Mouse (Mus musculus): Measurements from ENCODE around the gene Eml4. TPM values are rescaled to one million over a fixed set of nuclear protein-coding genes. Genes with fewer than 3 reads are reported as not detected.
A peak's percentile ranks its signal among the peaks of the same experiment; 100 is the strongest.

The Eml4 gene
- polyA plus RNA-seq, 1 experiment from 2014 or later, result 34.7 TPM

- H3K27ac ChIP-seq (replicated peaks), result peak overlapping the region; percentile 97
- no peaks in the 10 kb centered on the region for H3K9me3 ChIP-seq (replicated peaks)
- WGBS, result 19% methylated on average over 13 of the region's 13 CpGs
- H3K27me3 ChIP-seq (ENCODE audit: low read depth, poor library complexity, severe bottlenecking), result no peaks in the 10 kb centered on the region
- DNase-seq (ENCODE audit: low spot score), result no peak
- peak overlapping the region; percentile 91 for H3K4me3 ChIP-seq
- peaks cover 32% of the 10 kb centered on the region for H3K4me1 ChIP-seq
- H3K36me3 ChIP-seq, result no peaks in the 10 kb centered on the region
These were observed 1.1 kb downstream of the Eml4 start for GRCm38 (mm10) chr17:83351601-83352413.

GRCm38 (mm10) chr17:83352456-83352855 lies 1.7 kb downstream of the Eml4 start:
- Histone ChIP-seq H3K9me3 (replicated peaks) (no peaks in the 10 kb centered on the region), H3K27me3 (ENCODE audit: low read depth, poor library complexity, severe bottlenecking) (no peaks in the 10 kb centered on the region), H3K4me3 (peak overlapping the region; percentile 91), H3K36me3 (no peaks in the 10 kb centered on the region), H3K4me1 (peaks cover 32% of the 10 kb centered on the region), H3K27ac (replicated peaks) (no peak overlapping the region)
- WGBS, result 8% methylated on average over 2 of the region's 2 CpGs
- no peak for DNase-seq (ENCODE audit: low spot score)

GRCm38 (mm10) chr17:83353011-83353410 lies 2.3 kb downstream of the Eml4 start:
- 18% methylated on average over 5 of the region's 5 CpGs for WGBS
- peaks cover 32% of the 10 kb centered on the region for H3K4me1 ChIP-seq
- H3K27me3 ChIP-seq (ENCODE audit: low read depth, poor library complexity, severe bottlenecking), result no peaks in the 10 kb centered on the region
- no peaks in the 10 kb centered on the region for H3K36me3 ChIP-seq
- no peak for DNase-seq (ENCODE audit: low spot score)
- H3K9me3 ChIP-seq (replicated peaks), result no peaks in the 10 kb centered on the region
- H3K4me3 ChIP-seq, result peak overlapping the region; percentile 91
- no peak overlapping the region for H3K27ac ChIP-seq (replicated peaks)

- peaks cover 32% of the 10 kb centered on the region for H3K4me1 ChIP-seq
- H3K9me3 ChIP-seq (replicated peaks), result no peaks in the 10 kb centered on the region
- H3K36me3 ChIP-seq, result no peaks in the 10 kb centered on the region
- H3K4me3 ChIP-seq, result peak overlapping the region; percentile 91
- 65% methylated on average over 4 of the region's 4 CpGs for whole genome bisulfite sequencing
- H3K27ac ChIP-seq (replicated peaks), result no peak overlapping the region
- no peaks in the 10 kb centered on the region for H3K27me3 ChIP-seq (ENCODE audit: low read depth, poor library complexity, severe bottlenecking)
- DNase-seq (ENCODE audit: low spot score), result no peak
These were observed 2.7 kb downstream of the Eml4 start for GRCm38 (mm10) chr17:83353460-83353859.

GRCm38 (mm10) chr17:83355481-83355880 lies 4.8 kb downstream of the Eml4 start:
- no peak overlapping the region for H3K27ac ChIP-seq (replicated peaks)
- DNase-seq (ENCODE audit: low spot score), result no peak
- no peak overlapping the region for H3K4me3 ChIP-seq
- H3K36me3 ChIP-seq, result no peaks in the 10 kb centered on the region
- H3K4me1 ChIP-seq, result peaks cover 29% of the 10 kb centered on the region
- 82% methylated on average over 2 of the region's 2 CpGs for WGBS
- H3K27me3 ChIP-seq (ENCODE audit: low read depth, poor library complexity, severe bottlenecking), result no peaks in the 10 kb centered on the region
- no peaks in the 10 kb centered on the region for H3K9me3 ChIP-seq (replicated peaks)

- Histone ChIP-seq H3K4me3 (no peak overlapping the region), H3K27ac (replicated peaks) (no peak overlapping the region), H3K4me1 (peaks cover 8% of the 10 kb centered on the region; the same call in 1 of the 2 replicates), H3K27me3 (ENCODE audit: low read depth, poor library complexity, severe bottlenecking) (no peaks in the 10 kb centered on the region), H3K36me3 (no peaks in the 10 kb centered on the region), H3K9me3 (replicated peaks) (no peaks in the 10 kb centered on the region)
- DNase-seq (ENCODE audit: low spot score), result no peak
- 91% methylated on average over 4 of the region's 4 CpGs for WGBS
These were observed 9.2 kb downstream of the Eml4 start for GRCm38 (mm10) chr17:83359934-83360333.

GRCm38 (mm10) chr17:83360796-83361566 lies 10.2 kb downstream of the Eml4 start:
- no peak overlapping the region for H3K4me3 ChIP-seq
- 86% methylated on average over 13 of the region's 13 CpGs for WGBS
- peaks cover 12% of the 10 kb centered on the region; the same call in 1 of the 2 replicates for H3K4me1 ChIP-seq
- H3K27me3 ChIP-seq (ENCODE audit: low read depth, poor library complexity, severe bottlenecking), result no peaks in the 10 kb centered on the region
- H3K27ac ChIP-seq (replicated peaks), result no peak overlapping the region
- no peaks in the 10 kb centered on the region for H3K9me3 ChIP-seq (replicated peaks)
- no peak for DNase-seq (ENCODE audit: low spot score)
- H3K36me3 ChIP-seq, result no peaks in the 10 kb centered on the region

- H3K4me3 ChIP-seq, result no peak overlapping the region
- peaks cover 13% of the 10 kb centered on the region; the same call in 1 of the 2 replicates for H3K4me1 ChIP-seq
- H3K36me3 ChIP-seq, result no peaks in the 10 kb centered on the region
- 76% methylated on average over 3 of the region's 3 CpGs for WGBS
- H3K27me3 ChIP-seq (ENCODE audit: low read depth, poor library complexity, severe bottlenecking), result no peaks in the 10 kb centered on the region
- no peak for DNase-seq (ENCODE audit: low spot score)
- H3K9me3 ChIP-seq (replicated peaks), result no peaks in the 10 kb centered on the region
- H3K27ac ChIP-seq (replicated peaks), result no peak overlapping the region
These were observed 12.3 kb downstream of the Eml4 start for GRCm38 (mm10) chr17:83363081-83363480.

- Histone ChIP-seq H3K4me3 (no peak overlapping the region), H3K4me1 (peaks cover 13% of the 10 kb centered on the region; the same call in 1 of the 2 replicates), H3K27ac (replicated peaks) (no peak overlapping the region), H3K36me3 (no peaks in the 10 kb centered on the region), H3K27me3 (ENCODE audit: low read depth, poor library complexity, severe bottlenecking) (no peaks in the 10 kb centered on the region), H3K9me3 (replicated peaks) (no peaks in the 10 kb centered on the region)
- no peak for DNase-seq (ENCODE audit: low spot score)
- WGBS, result 84% methylated on average over 5 of the region's 5 CpGs
These were observed 13.6 kb downstream of the Eml4 start for GRCm38 (mm10) chr17:83364296-83364695.

- H3K27me3 ChIP-seq (ENCODE audit: low read depth, poor library complexity, severe bottlenecking), result no peaks in the 10 kb centered on the region
- no peaks in the 10 kb centered on the region for H3K36me3 ChIP-seq
- no peaks in the 10 kb centered on the region for H3K9me3 ChIP-seq (replicated peaks)
- H3K27ac ChIP-seq (replicated peaks), result no peak overlapping the region
- peaks cover 15% of the 10 kb centered on the region for H3K4me1 ChIP-seq
- WGBS, result 85% methylated on average over 2 of the region's 2 CpGs
- H3K4me3 ChIP-seq, result no peak overlapping the region
- DNase-seq (ENCODE audit: low spot score), result no peak
These were observed 14.4 kb downstream of the Eml4 start for GRCm38 (mm10) chr17:83365130-83365529.

- Histone ChIP-seq H3K9me3 (replicated peaks) (no peaks in the 10 kb centered on the region), H3K4me1 (peaks cover 20% of the 10 kb centered on the region), H3K36me3 (no peaks in the 10 kb centered on the region), H3K4me3 (no peak overlapping the region), H3K27me3 (ENCODE audit: low read depth, poor library complexity, severe bottlenecking) (no peaks in the 10 kb centered on the region), H3K27ac (replicated peaks) (no peak overlapping the region)
- no peak for DNase-seq (ENCODE audit: low spot score)
- WGBS, result 67% methylated on average over 11 of the region's 11 CpGs
These were observed 15.1 kb downstream of the Eml4 start for GRCm38 (mm10) chr17:83365614-83366355.

GRCm38 (mm10) chr17:83367387-83367786 lies 16.7 kb downstream of the Eml4 start:
- peaks cover 13% of the 10 kb centered on the region for H3K4me1 ChIP-seq
- H3K9me3 ChIP-seq (replicated peaks), result no peaks in the 10 kb centered on the region
- H3K27ac ChIP-seq (replicated peaks), result no peak overlapping the region
- H3K4me3 ChIP-seq, result no peak overlapping the region
- H3K27me3 ChIP-seq (ENCODE audit: low read depth, poor library complexity, severe bottlenecking), result no peaks in the 10 kb centered on the region
- WGBS, result 87% methylated on average over 5 of the region's 5 CpGs
- no peak for DNase-seq (ENCODE audit: low spot score)
- no peaks in the 10 kb centered on the region for H3K36me3 ChIP-seq
